Mouse (Mus musculus): ENCODE measurements around the gene Fpgs. TPM values are rescaled to one million over a fixed set of nuclear protein-coding genes. Genes with fewer than 3 reads are reported as not detected.

Fpgs gene
- polyA plus RNA-seq, 1 experiment from 2014 or later: 36.1 TPM

GRCm38 (mm10) chr2:32694691-32695090, 9.3 kb downstream of the Fpgs start:
- Histone ChIP-seq H3K27ac (no peak overlapping the region), H3K9ac (ENCODE audit: low read depth, low read length) (peak overlapping the region; percentile 38; the same call in 1 of the 2 replicates), H3K27me3 (ENCODE audit: insufficient read depth, low read length) (no peaks in the 10 kb centered on the region), H3K4me2 (ENCODE audit: low read length) (peak overlapping the region; percentile 86), H3K9me3 (replicated peaks; ENCODE audit: low read length) (no peaks in the 10 kb centered on the region), H3K36me3 (ENCODE audit: insufficient read depth, low read length) (0 out of 2 replicates have a peak, but pooled peaks cover 2% of the 10 kb centered on the region), H3K4me3 (replicated peaks; ENCODE audit: low read depth, low read length) (peak overlapping the region; percentile 65; the same call in 1 of the 2 replicates), H3K4me1 (replicated peaks; ENCODE audit: insufficient read depth, low read length) (peaks cover 6% of the 10 kb centered on the region; the same call in 1 of the 2 replicates)
- DNase-seq (ENCODE audit: low spot score) (no peak), ATAC-seq (replicated peaks; ENCODE audit: low FRiP score, low read depth) (no peak)
- TF ChIP-seq CTCF (IDR thresholded peaks at IDR 0.05; ENCODE audit: low read depth): no peak
- 84% methylated on average over 12 of the region's 12 CpGs for WGBS

- under 1% methylated on average over 51 of the region's 51 CpGs for WGBS
- peak overlapping the region; percentile 65 for H3K4me3 ChIP-seq (replicated peaks; ENCODE audit: low read depth, low read length)
- TF ChIP-seq CTCF (IDR thresholded peaks at IDR 0.05; ENCODE audit: low read depth): peak; percentile 87
These were observed 10.0 kb downstream of the Fpgs start for GRCm38 (mm10) chr2:32693823-32694411.

GRCm38 (mm10) chr2:32693282-32693681, 10.7 kb downstream of the Fpgs start:
- Histone ChIP-seq H3K27me3 (ENCODE audit: insufficient read depth, low read length) (no peaks in the 10 kb centered on the region), H3K4me2 (ENCODE audit: low read length) (peak overlapping the region; percentile 86), H3K9me3 (replicated peaks; ENCODE audit: low read length) (no peaks in the 10 kb centered on the region), H3K27ac (peak overlapping the region; percentile 91), H3K36me3 (ENCODE audit: insufficient read depth, low read length) (0 out of 2 replicates have a peak, but pooled peaks cover 2% of the 10 kb centered on the region), H3K4me3 (replicated peaks; ENCODE audit: low read depth, low read length) (peak overlapping the region; percentile 65), H3K4me1 (replicated peaks; ENCODE audit: insufficient read depth, low read length) (peaks cover 6% of the 10 kb centered on the region; the same call in 1 of the 2 replicates), H3K9ac (ENCODE audit: low read depth, low read length) (peak overlapping the region; percentile 81)
- TF ChIP-seq CTCF (IDR thresholded peaks at IDR 0.05; ENCODE audit: low read depth): no peak
- ATAC-seq (replicated peaks; ENCODE audit: low FRiP score, low read depth): no peak
- DNase-seq (ENCODE audit: low spot score): peak; percentile 16
- WGBS: 9% methylated on average over 7 of the region's 7 CpGs

More at GRCm38 (mm10) chr2:32693823-32694411, 10.0 kb downstream of the Fpgs start:
- ATAC-seq (replicated peaks; ENCODE audit: low FRiP score, low read depth) (peak; percentile 97), DNase-seq (ENCODE audit: low spot score) (peak; percentile 99)
- Histone ChIP-seq H3K4me2 (ENCODE audit: low read length) (peak overlapping the region; percentile 86), H3K27me3 (ENCODE audit: insufficient read depth, low read length) (no peaks in the 10 kb centered on the region), H3K36me3 (ENCODE audit: insufficient read depth, low read length) (0 out of 2 replicates have a peak, but pooled peaks cover 2% of the 10 kb centered on the region), H3K9ac (ENCODE audit: low read depth, low read length) (peak overlapping the region; percentile 81), H3K27ac (peak overlapping the region; percentile 91), H3K9me3 (replicated peaks; ENCODE audit: low read length) (no peaks in the 10 kb centered on the region), H3K4me1 (replicated peaks; ENCODE audit: insufficient read depth, low read length) (peaks cover 6% of the 10 kb centered on the region; the same call in 1 of the 2 replicates)

GRCm38 (mm10) chr2:32692496-32692895, 11.4 kb downstream of the Fpgs start:
- no peak for TF ChIP-seq CTCF (IDR thresholded peaks at IDR 0.05; ENCODE audit: low read depth)
- Histone ChIP-seq H3K36me3 (ENCODE audit: insufficient read depth, low read length) (0 out of 2 replicates have a peak, but pooled peaks cover 6% of the 10 kb centered on the region), H3K9ac (ENCODE audit: low read depth, low read length) (no peak overlapping the region), H3K4me1 (replicated peaks; ENCODE audit: insufficient read depth, low read length) (peaks cover 6% of the 10 kb centered on the region; the same call in 1 of the 2 replicates), H3K9me3 (replicated peaks; ENCODE audit: low read length) (no peaks in the 10 kb centered on the region), H3K4me2 (ENCODE audit: low read length) (peak overlapping the region; percentile 86), H3K4me3 (replicated peaks; ENCODE audit: low read depth, low read length) (no peak overlapping the region), H3K27me3 (ENCODE audit: insufficient read depth, low read length) (no peaks in the 10 kb centered on the region), H3K27ac (no peak overlapping the region; the same call in 1 of the 2 replicates)
- DNase-seq (ENCODE audit: low spot score) (no peak), ATAC-seq (replicated peaks; ENCODE audit: low FRiP score, low read depth) (no peak)
- 90% methylated on average over 14 of the region's 14 CpGs for WGBS

- Histone ChIP-seq H3K4me1 (replicated peaks; ENCODE audit: insufficient read depth, low read length) (peaks cover 6% of the 10 kb centered on the region; the same call in 1 of the 2 replicates), H3K4me3 (replicated peaks; ENCODE audit: low read depth, low read length) (no peak overlapping the region), H3K36me3 (ENCODE audit: insufficient read depth, low read length) (peaks cover 11% of the 10 kb centered on the region), H3K27me3 (ENCODE audit: insufficient read depth, low read length) (no peaks in the 10 kb centered on the region), H3K4me2 (ENCODE audit: low read length) (no peak overlapping the region), H3K9me3 (replicated peaks; ENCODE audit: low read length) (no peaks in the 10 kb centered on the region), H3K9ac (ENCODE audit: low read depth, low read length) (no peak overlapping the region), H3K27ac (no peak overlapping the region)
- DNase-seq (ENCODE audit: low spot score): no peak
- 71% methylated on average over 11 of the region's 11 CpGs for WGBS
- TF ChIP-seq CTCF (IDR thresholded peaks at IDR 0.05; ENCODE audit: low read depth): no peak
- ATAC-seq (replicated peaks; ENCODE audit: low FRiP score, low read depth): no peak
These were observed 12.9 kb downstream of the Fpgs start for GRCm38 (mm10) chr2:32691041-32691440.

- ATAC-seq (replicated peaks; ENCODE audit: low FRiP score, low read depth): no peak
These were observed 14.5 kb downstream of the Fpgs start for GRCm38 (mm10) chr2:32689420-32689819.

More at GRCm38 (mm10) chr2:32689420-32689819, 14.5 kb downstream of the Fpgs start:
- Histone ChIP-seq H3K9me3 (replicated peaks; ENCODE audit: low read length) (no peaks in the 10 kb centered on the region), H3K4me1 (replicated peaks; ENCODE audit: insufficient read depth, low read length) (peaks cover 6% of the 10 kb centered on the region; the same call in 1 of the 2 replicates), H3K4me2 (ENCODE audit: low read length) (no peak overlapping the region), H3K4me3 (replicated peaks; ENCODE audit: low read depth, low read length) (no peak overlapping the region), H3K27me3 (ENCODE audit: insufficient read depth, low read length) (no peaks in the 10 kb centered on the region), H3K9ac (ENCODE audit: low read depth, low read length) (no peak overlapping the region), H3K36me3 (ENCODE audit: insufficient read depth, low read length) (peaks cover 27% of the 10 kb centered on the region), H3K27ac (no peak overlapping the region)
- TF ChIP-seq CTCF (IDR thresholded peaks at IDR 0.05; ENCODE audit: low read depth): peak; percentile 100
- DNase-seq (ENCODE audit: low spot score): peak; percentile 94
- WGBS: 23% methylated on average over 5 of the region's 5 CpGs
